Mouse (Mus musculus) cerebellum, postnatal 25 days (tissue): ENCODE results near the gene Pitpna.

Source experiments
- DNase-seq, 2 experiments: peaks; one replicate each; pipeline ENCODE4 v3.0.0; 2021; ENCODE audit warnings: mixed read lengths in 2 of 2

The Pitpna gene

GRCm38 (mm10) chr11:75563851-75564548, 23.9 kb upstream of the Pitpna start:
- peak in 1 of 2 experiments; percentile 36 for DNase-seq

- peak; percentile 77 to 81 for DNase-seq
Observed at GRCm38 (mm10) chr11:75565849-75566248, 22.0 kb upstream of the Pitpna start.

GRCm38 (mm10) chr11:75566276-75567196, 21.4 kb upstream of the Pitpna start:
- DNase-seq, result peak; percentile 65 to 73

GRCm38 (mm10) chr11:75567346-75568114, 20.4 kb upstream of the Pitpna start:
- peak; percentile 68 to 72 for DNase-seq

- peak in 1 of 2 experiments; percentile 54 for DNase-seq
Observed at GRCm38 (mm10) chr11:75568115-75568511, 19.8 kb upstream of the Pitpna start.

- peak; percentile 37 to 55 for DNase-seq
Observed at GRCm38 (mm10) chr11:75568962-75569361, 18.9 kb upstream of the Pitpna start.

- DNase-seq, result peak; percentile 91
Observed at GRCm38 (mm10) chr11:75570375-75571125, 17.3 kb upstream of the Pitpna start.

- DNase-seq, result peak; percentile 62 to 69
Observed at GRCm38 (mm10) chr11:75571126-75571990, 16.5 kb upstream of the Pitpna start.

- DNase-seq, result peak in 1 of 2 experiments; percentile 56
Observed at GRCm38 (mm10) chr11:75572301-75572791, 15.6 kb upstream of the Pitpna start.

GRCm38 (mm10) chr11:75572854-75573650, 14.8 kb upstream of the Pitpna start:
- peak; percentile 94 to 96 for DNase-seq

GRCm38 (mm10) chr11:75574378-75575123, 13.3 kb upstream of the Pitpna start:
- peak; percentile 51 to 67 for DNase-seq

- peak in 1 of 2 experiments; percentile 13 for DNase-seq
Observed at GRCm38 (mm10) chr11:75575560-75576123, 12.3 kb upstream of the Pitpna start.

GRCm38 (mm10) chr11:75578609-75579008, 9.3 kb upstream of the Pitpna start:
- no peak for DNase-seq

GRCm38 (mm10) chr11:75581495-75582149, 6.3 kb upstream of the Pitpna start:
- no peak for DNase-seq

- DNase-seq, result no peak
Observed at GRCm38 (mm10) chr11:75583521-75583920, 4.4 kb upstream of the Pitpna start.

GRCm38 (mm10) chr11:75585061-75585460, 2.8 kb upstream of the Pitpna start:
- DNase-seq, result no peak

- no peak for DNase-seq
Observed at GRCm38 (mm10) chr11:75585978-75586377, 1.9 kb upstream of the Pitpna start.

GRCm38 (mm10) chr11:75586963-75587362, 934 bp upstream of the Pitpna start:
- DNase-seq, result no peak
